23 mouse cellular contexts compared by ENCODE assay signal in genomic region chr12:92315820-92316219, GRCm38 (mm10).
DNase-seq lines count a peak whose midpoint lies in the region; ATAC-seq and TF ChIP-seq lines count a peak whose summit lies in the region.
"Had no signal": no experiment of that assay in that cellular context is flagged by ENCODE, and none has a peak within 500 bp of the region (broad histone marks: within the 10 kb centered on the region; RNA-seq: fewer than 3 reads in every experiment).

No protein-coding gene starts in this region.

- H3K4me3 ChIP-seq in intestine, embryonic 15.5 days (replicated peaks) = no peak overlapping the region
- H3K4me3 ChIP-seq in intestine, postnatal 0 days (ENCODE audit: low read depth, low read length) = no peak overlapping the region
- H3K4me3 ChIP-seq in lung, embryonic 15.5 days = no peak overlapping the region
- no peak overlapping the region for H3K4me3 ChIP-seq in intestine, embryonic 16.5 days (ENCODE audit: low read length)
- H3K4me3 ChIP-seq: embryonic facial prominence, embryonic 10.5 days; embryonic facial prominence, embryonic 12.5 days; forebrain, embryonic 13.5 days; forebrain, embryonic 15.5 days had no signal

- TF ChIP-seq CTCF in intestine, postnatal 0 days (IDR thresholded peaks at IDR 0.05; ENCODE audit: low read depth) = no peak

- peak; percentile 87 for ATAC-seq in intestine, embryonic 15.5 days
- ATAC-seq in intestine, postnatal 0 days = no peak
- ATAC-seq in lung, embryonic 15.5 days (ENCODE audit: borderline replicate concordance, extremely low read depth, low FRiP score, low TSS enrichment) = peak; percentile 14; the same call in 1 of the 2 replicates
- peak; percentile 92 for ATAC-seq in intestine, embryonic 16.5 days
- ATAC-seq: activated CD4-positive, CD25-positive, alpha-beta regulatory T cell, adult 4 months; CD4-positive, CD25-positive, alpha-beta regulatory T cell, adult 4 months; forebrain, embryonic 13.5 days; forebrain, embryonic 15.5 days; Patski had no signal

- H3K27ac ChIP-seq in intestine, embryonic 15.5 days = no peak overlapping the region
- H3K27ac ChIP-seq in intestine, postnatal 0 days (ENCODE audit: low read depth, low read length) = no peak overlapping the region
- H3K27ac ChIP-seq in lung, embryonic 15.5 days = no peak overlapping the region
- H3K27ac ChIP-seq in intestine, embryonic 16.5 days (ENCODE audit: low read length) = no peak overlapping the region
- H3K27ac ChIP-seq: embryonic facial prominence, embryonic 10.5 days; embryonic facial prominence, embryonic 12.5 days; forebrain, embryonic 13.5 days; forebrain, embryonic 15.5 days had no signal

- no peaks in the 10 kb centered on the region for H3K9me3 ChIP-seq in intestine, embryonic 15.5 days
- no peaks in the 10 kb centered on the region for H3K9me3 ChIP-seq in intestine, postnatal 0 days (ENCODE audit: control insufficient read depth)
- no peaks in the 10 kb centered on the region for H3K9me3 ChIP-seq in lung, embryonic 15.5 days
- no peaks in the 10 kb centered on the region for H3K9me3 ChIP-seq in intestine, embryonic 16.5 days (ENCODE audit: control insufficient read depth, low read length)
- H3K9me3 ChIP-seq: embryonic facial prominence, embryonic 10.5 days; embryonic facial prominence, embryonic 12.5 days; forebrain, embryonic 13.5 days; forebrain, embryonic 15.5 days; G1E had no signal

- no peaks in the 10 kb centered on the region for H3K36me3 ChIP-seq in intestine, embryonic 15.5 days
- H3K36me3 ChIP-seq in intestine, postnatal 0 days (ENCODE audit: control insufficient read depth, insufficient read depth) = no peaks in the 10 kb centered on the region
- no peaks in the 10 kb centered on the region for H3K36me3 ChIP-seq in lung, embryonic 15.5 days
- no peaks in the 10 kb centered on the region for H3K36me3 ChIP-seq in intestine, embryonic 16.5 days (ENCODE audit: control insufficient read depth, insufficient read depth, low read length)
- H3K36me3 ChIP-seq: embryonic facial prominence, embryonic 10.5 days; embryonic facial prominence, embryonic 12.5 days; forebrain, embryonic 15.5 days; G1E had no signal

- H3K9ac ChIP-seq in intestine, embryonic 15.5 days = no peak overlapping the region
- H3K9ac ChIP-seq in intestine, postnatal 0 days (ENCODE audit: low read depth, low read length) = no peak overlapping the region
- H3K9ac ChIP-seq in lung, embryonic 15.5 days = no peak overlapping the region
- H3K9ac ChIP-seq in intestine, embryonic 16.5 days (ENCODE audit: low read depth, low read length) = no peak overlapping the region
- H3K9ac ChIP-seq: embryonic facial prominence, embryonic 12.5 days; forebrain, embryonic 13.5 days; forebrain, embryonic 15.5 days had no signal

- H3K4me1 ChIP-seq in intestine, embryonic 15.5 days (replicated peaks) = no peaks in the 10 kb centered on the region
- H3K4me1 ChIP-seq in intestine, postnatal 0 days (replicated peaks; ENCODE audit: control insufficient read depth, insufficient read depth, low read length) = no peaks in the 10 kb centered on the region
- no peaks in the 10 kb centered on the region for H3K4me1 ChIP-seq in lung, embryonic 15.5 days
- H3K4me1 ChIP-seq in intestine, embryonic 16.5 days (ENCODE audit: control insufficient read depth, insufficient read depth, low read length) = no peaks in the 10 kb centered on the region
- H3K4me1 ChIP-seq: embryonic facial prominence, embryonic 10.5 days; embryonic facial prominence, embryonic 12.5 days; forebrain, embryonic 13.5 days; forebrain, embryonic 15.5 days had no signal

- DNase-seq in lung, postnatal 4 days = no peak
- DNase-seq: adrenal gland, adult 8-10 months; adrenal gland, postnatal 14 days; adrenal gland, postnatal 36 days; B cell, adult 2 months; cerebellum, adult 11-12 months; cerebellum, adult 2 months; cerebellum, adult 9-10 months; cerebellum, postnatal 10 days; cerebellum, postnatal 25 days had no signal

- H3K4me2 ChIP-seq in intestine, embryonic 15.5 days (replicated peaks) = no peak overlapping the region
- H3K4me2 ChIP-seq in intestine, postnatal 0 days (replicated peaks; ENCODE audit: low read depth) = no peak overlapping the region
- H3K4me2 ChIP-seq in lung, embryonic 15.5 days = no peak overlapping the region
- no peak overlapping the region for H3K4me2 ChIP-seq in intestine, embryonic 16.5 days (ENCODE audit: low read depth, low read length)
- H3K4me2 ChIP-seq: embryonic facial prominence, embryonic 12.5 days; forebrain, embryonic 13.5 days; forebrain, embryonic 15.5 days had no signal

- H3K27me3 ChIP-seq in intestine, embryonic 15.5 days (replicated peaks) = no peaks in the 10 kb centered on the region
- no peaks in the 10 kb centered on the region for H3K27me3 ChIP-seq in intestine, postnatal 0 days (replicated peaks; ENCODE audit: control insufficient read depth, insufficient read depth, low read length)
- H3K27me3 ChIP-seq in lung, embryonic 15.5 days = no peaks in the 10 kb centered on the region
- H3K27me3 ChIP-seq in intestine, embryonic 16.5 days (replicated peaks; ENCODE audit: control insufficient read depth, insufficient read depth, low read length) = no peaks in the 10 kb centered on the region
- H3K27me3 ChIP-seq: CH12.LX; embryonic facial prominence, embryonic 12.5 days; forebrain, embryonic 13.5 days; forebrain, embryonic 15.5 days; Patski had no signal

- 48% methylated on average over 2 of the region's 2 CpGs for WGBS in intestine, embryonic 15.5 days
- 42% methylated on average over 2 of the region's 2 CpGs for WGBS in intestine, postnatal 0 days
- 44% methylated on average over 2 of the region's 2 CpGs for WGBS in lung, embryonic 15.5 days
- WGBS in intestine, embryonic 16.5 days = 55% methylated on average over 2 of the region's 2 CpGs
